Mouse (Mus musculus): ENCODE data around the gene Hltf. TPM values are rescaled to one million over a fixed set of nuclear protein-coding genes. Genes with fewer than 3 reads are reported as not detected.

Hltf gene
- polyA plus RNA-seq, 2 experiments: 4.5 to 9.4 TPM

DNA sequence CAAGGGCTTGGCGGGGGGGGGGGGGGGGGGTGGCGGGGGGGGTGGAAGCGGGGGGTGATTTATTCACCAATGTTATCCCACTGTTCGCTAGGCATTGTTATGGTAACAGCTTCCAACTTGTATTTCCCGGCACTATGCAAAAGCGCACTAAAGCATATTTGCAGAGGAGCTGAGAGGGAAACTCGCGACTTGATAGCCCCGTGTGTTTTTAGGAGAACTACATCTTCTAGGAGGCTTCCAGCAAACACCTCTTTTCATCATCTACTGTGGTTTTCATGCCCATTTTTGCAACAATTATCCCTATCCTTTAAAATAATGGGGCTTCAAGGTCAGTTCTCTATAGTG, 558 bp downstream of the Hltf start:
- Histone ChIP-seq H3K4me1 (replicated peaks; ENCODE audit: control insufficient read depth in 2 of 2, insufficient read depth in 2 of 2, low read length in 1 of 2) (peaks cover 0 to 3% of the 10 kb centered on the region in 2 experiments; a peak in 2 of 4 replicates), H3K9ac (replicated peaks) (peak overlapping the region; percentile 40; the same call in 1 of the 2 replicates), H3K4me3 (ENCODE audit: insufficient read depth in 1 of 2, low read depth in 2 of 2, low read length in 2 of 2) (peak overlapping the region; percentile 64 to 99), H3K36me3 (replicated peaks; ENCODE audit: control insufficient read depth, insufficient read depth, low read depth) (no peaks in the 10 kb centered on the region), H3K27me3 (ENCODE audit: control insufficient read depth, insufficient read depth, low read length) (no peaks in the 10 kb centered on the region), H3K9me3 (ENCODE audit: control insufficient read depth, low read length) (no peaks in the 10 kb centered on the region), H3K4me2 (ENCODE audit: low read depth) (peak overlapping the region; percentile 78), H3K27ac (no peak overlapping the region)
- TF ChIP-seq CTCF (IDR thresholded peaks at IDR 0.05; ENCODE audit: low read depth): no peak
- no peak for TF ChIP-seq EP300 (IDR thresholded peaks at IDR 0.05; ENCODE audit: low read depth)
- DNase-seq (ENCODE audit: low read depth in 3 of 3, low spot score in 3 of 3) (no peak), ATAC-seq (ENCODE audit: insufficient read depth) (no peak)
- under 1% methylated on average over 6 of the region's 9 CpGs for WGBS (ENCODE audit: insufficient replicate concordance)

DNA sequence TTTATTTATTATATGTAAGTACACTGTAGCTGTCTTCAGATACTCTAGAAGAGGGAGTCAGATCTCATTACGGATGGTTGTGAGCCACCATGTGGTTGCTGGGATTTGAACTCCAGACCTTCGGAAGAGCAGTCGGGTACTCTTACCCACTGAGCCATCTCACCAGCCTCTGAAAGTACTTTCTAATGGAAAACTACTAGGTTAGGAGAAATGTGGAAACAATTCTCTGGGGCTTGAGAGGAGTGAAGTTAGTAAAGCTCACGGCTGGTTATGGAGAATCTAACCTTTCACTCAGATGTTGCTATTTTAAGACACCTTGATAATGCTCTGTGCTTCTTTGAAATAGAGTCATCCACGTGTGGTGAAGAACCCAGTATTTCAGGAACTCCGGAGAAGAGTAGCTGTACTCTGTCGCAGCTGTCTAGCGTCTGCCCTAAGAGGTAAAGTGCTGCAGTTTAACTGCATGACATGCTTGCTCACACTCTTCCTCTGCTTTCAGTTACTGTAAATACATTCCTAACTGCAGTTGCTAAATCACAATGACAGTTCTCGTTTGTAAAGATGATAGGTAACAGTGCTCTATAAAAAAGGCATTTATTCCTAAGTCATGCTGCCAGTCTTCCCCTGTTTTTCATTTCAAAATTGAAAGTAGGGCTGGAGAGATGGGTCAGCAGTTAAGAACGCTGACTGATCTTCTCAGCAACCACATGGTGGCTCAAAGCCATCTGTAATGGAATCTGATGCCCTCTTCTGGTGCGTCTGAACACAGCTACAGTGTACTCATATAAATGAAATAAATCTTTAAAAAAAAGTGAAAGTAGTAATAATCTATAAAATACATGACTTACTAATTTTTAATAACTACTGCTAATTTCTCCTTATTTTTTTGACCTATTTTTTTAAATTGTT, 18.8 kb downstream of the Hltf start:
- DNase-seq (ENCODE audit: low read depth in 3 of 3, low spot score in 3 of 3) (no peak), ATAC-seq (ENCODE audit: insufficient read depth) (no peak)
- peak; percentile 33 for TF ChIP-seq CTCF (IDR thresholded peaks at IDR 0.05; ENCODE audit: low read depth)
- TF ChIP-seq EP300 (IDR thresholded peaks at IDR 0.05; ENCODE audit: low read depth): no peak

GRCm38 (mm10) chr3:20082161-20082560, 24.6 kb downstream of the Hltf start:
- Histone ChIP-seq H3K27me3 (ENCODE audit: control insufficient read depth, insufficient read depth, low read length) (no peaks in the 10 kb centered on the region), H3K27ac (no peak overlapping the region), H3K4me3 (ENCODE audit: insufficient read depth in 1 of 2, low read depth in 2 of 2, low read length in 2 of 2) (no peak overlapping the region), H3K36me3 (replicated peaks; ENCODE audit: control insufficient read depth, insufficient read depth, low read depth) (no peaks in the 10 kb centered on the region), H3K9me3 (ENCODE audit: control insufficient read depth, low read length) (no peaks in the 10 kb centered on the region), H3K4me2 (ENCODE audit: low read depth) (no peak overlapping the region), H3K9ac (replicated peaks) (no peak overlapping the region), H3K4me1 (replicated peaks; ENCODE audit: control insufficient read depth in 2 of 2, insufficient read depth in 2 of 2, low read length in 1 of 2) (no peaks in the 10 kb centered on the region)
- DNase-seq (ENCODE audit: low read depth in 3 of 3, low spot score in 3 of 3): no peak
- 66% methylated on average over 3 of the region's 3 CpGs for WGBS (ENCODE audit: insufficient replicate concordance)
- TF ChIP-seq CTCF (IDR thresholded peaks at IDR 0.05; ENCODE audit: low read depth) (no peak), EP300 (IDR thresholded peaks at IDR 0.05; ENCODE audit: low read depth) (no peak)
- no peak for ATAC-seq (ENCODE audit: insufficient read depth)

More for the DNA sequence above, 18.8 kb downstream of the Hltf start:
- H3K4me1 ChIP-seq (replicated peaks; ENCODE audit: control insufficient read depth in 2 of 2, insufficient read depth in 2 of 2, low read length in 1 of 2): no peaks in the 10 kb centered on the region
- WGBS (ENCODE audit: insufficient replicate concordance): 73% methylated on average over 11 of the region's 11 CpGs
- no peak overlapping the region for H3K27ac ChIP-seq
- no peaks in the 10 kb centered on the region for H3K27me3 ChIP-seq (ENCODE audit: control insufficient read depth, insufficient read depth, low read length)
- no peak overlapping the region for H3K9ac ChIP-seq (replicated peaks)
- H3K4me3 ChIP-seq (ENCODE audit: insufficient read depth in 1 of 2, low read depth in 2 of 2, low read length in 2 of 2): no peak overlapping the region
- no peak overlapping the region for H3K4me2 ChIP-seq (ENCODE audit: low read depth)
- no peaks in the 10 kb centered on the region for H3K36me3 ChIP-seq (replicated peaks; ENCODE audit: control insufficient read depth, insufficient read depth, low read depth)
- H3K9me3 ChIP-seq (ENCODE audit: control insufficient read depth, low read length): no peaks in the 10 kb centered on the region

GRCm38 (mm10) chr3:20103830-20104229, 46.2 kb downstream of the Hltf start:
- H3K4me3 ChIP-seq (ENCODE audit: insufficient read depth in 1 of 2, low read depth in 2 of 2, low read length in 2 of 2): no peak overlapping the region
- H3K9ac ChIP-seq (replicated peaks): no peak overlapping the region
- ATAC-seq (ENCODE audit: insufficient read depth) (no peak), DNase-seq (ENCODE audit: low read depth in 3 of 3, low spot score in 3 of 3) (no peak)
- TF ChIP-seq EP300 (IDR thresholded peaks at IDR 0.05; ENCODE audit: low read depth) (no peak), CTCF (IDR thresholded peaks at IDR 0.05; ENCODE audit: low read depth) (no peak)
- no peaks in the 10 kb centered on the region for H3K9me3 ChIP-seq (ENCODE audit: control insufficient read depth, low read length)
- 58% methylated on average over 3 of the region's 3 CpGs for WGBS (ENCODE audit: insufficient replicate concordance)
- no peak overlapping the region for H3K27ac ChIP-seq
- no peaks in the 10 kb centered on the region for H3K36me3 ChIP-seq (replicated peaks; ENCODE audit: control insufficient read depth, insufficient read depth, low read depth)
- H3K4me2 ChIP-seq (ENCODE audit: low read depth): no peak overlapping the region
- H3K27me3 ChIP-seq (ENCODE audit: control insufficient read depth, insufficient read depth, low read length): no peaks in the 10 kb centered on the region
- H3K4me1 ChIP-seq (replicated peaks; ENCODE audit: control insufficient read depth in 2 of 2, insufficient read depth in 2 of 2, low read length in 1 of 2): no peaks in the 10 kb centered on the region

- no peaks in the 10 kb centered on the region for H3K4me1 ChIP-seq (replicated peaks; ENCODE audit: control insufficient read depth in 2 of 2, insufficient read depth in 2 of 2, low read length in 1 of 2)
- TF ChIP-seq CTCF (IDR thresholded peaks at IDR 0.05; ENCODE audit: low read depth) (no peak), EP300 (IDR thresholded peaks at IDR 0.05; ENCODE audit: low read depth) (no peak)
- ATAC-seq (ENCODE audit: insufficient read depth): no peak
- H3K27me3 ChIP-seq (ENCODE audit: control insufficient read depth, insufficient read depth, low read length): no peaks in the 10 kb centered on the region
- no peak overlapping the region for H3K4me2 ChIP-seq (ENCODE audit: low read depth)
- H3K9me3 ChIP-seq (ENCODE audit: control insufficient read depth, low read length): no peaks in the 10 kb centered on the region
- no peaks in the 10 kb centered on the region for H3K36me3 ChIP-seq (replicated peaks; ENCODE audit: control insufficient read depth, insufficient read depth, low read depth)
- WGBS (ENCODE audit: insufficient replicate concordance): 50% methylated on average over 8 of the region's 8 CpGs
- no peak overlapping the region for H3K9ac ChIP-seq (replicated peaks)
- no peak overlapping the region for H3K4me3 ChIP-seq (ENCODE audit: insufficient read depth in 1 of 2, low read depth in 2 of 2, low read length in 2 of 2)
- no peak overlapping the region for H3K27ac ChIP-seq
- DNase-seq (ENCODE audit: low read depth in 3 of 3, low spot score in 3 of 3): no peak
Measured at GRCm38 (mm10) chr3:20104318-20104717, 46.7 kb downstream of the Hltf start.
